Mouse (Mus musculus) central nervous system, embryonic 14 days (tissue): ENCODE results near the gene Vmn1r22. TPM values are rescaled to one million over a fixed set of nuclear protein-coding genes. Genes with fewer than 3 reads are reported as not detected.

Experiments used
- polyA plus RNA-seq: library from polyadenylated mRNA; depleted of rRNA; stranded (reverse); fragments of >200 nt; gene quantifications from 2 replicates; pipeline ENCODE4 v1.2.3, GENCODE M21; 2012; rRNA removed

Vmn1r22 gene
- not detected in 2 replicates for polyA plus RNA-seq

DNA sequence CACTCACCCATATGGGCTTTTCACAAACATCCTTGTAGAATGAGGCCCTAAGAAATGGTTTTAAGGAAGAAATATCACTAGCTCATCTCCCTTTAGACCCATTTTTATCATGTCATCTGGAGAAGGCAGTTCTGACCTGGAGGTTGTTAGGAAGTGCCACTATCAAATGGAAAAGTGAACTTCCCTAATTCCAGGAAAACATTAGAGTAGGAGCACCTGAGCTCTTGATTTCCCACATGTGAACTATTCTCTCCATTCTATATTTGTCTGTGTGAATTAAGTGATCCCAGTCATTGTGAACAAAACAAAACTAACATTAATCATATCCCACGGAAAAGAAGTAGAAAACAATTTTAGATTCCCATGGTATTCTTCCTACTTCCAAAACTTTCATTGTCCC, at the start of gene Vmn1r22:
TSS of gene Vmn1r22 (minus strand) at position 101 of the 400 bp plus-strand sequence.

DNA sequence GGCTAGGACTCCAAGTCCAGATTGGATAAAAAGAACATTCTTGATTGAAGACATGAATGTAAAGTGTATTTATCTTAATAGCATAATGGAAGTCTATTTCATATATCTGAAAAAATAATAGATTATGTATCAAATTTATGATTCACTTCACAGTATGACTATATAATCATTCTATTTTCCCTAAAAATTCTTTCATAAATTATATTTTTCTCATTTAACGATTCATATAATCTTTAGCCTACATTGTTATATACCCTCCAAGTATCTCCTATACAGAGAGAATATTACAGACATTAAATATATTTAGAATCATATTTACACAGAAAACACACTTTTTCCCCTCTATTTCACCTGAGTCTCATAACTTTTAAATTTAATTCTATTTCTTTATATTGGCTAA, 18.9 kb upstream of the Vmn1r22 start, which contains the start of gene Vmn1r23:
TSS of gene Vmn1r23 (minus strand) at position 101 of the 400 bp plus-strand sequence.

DNA sequence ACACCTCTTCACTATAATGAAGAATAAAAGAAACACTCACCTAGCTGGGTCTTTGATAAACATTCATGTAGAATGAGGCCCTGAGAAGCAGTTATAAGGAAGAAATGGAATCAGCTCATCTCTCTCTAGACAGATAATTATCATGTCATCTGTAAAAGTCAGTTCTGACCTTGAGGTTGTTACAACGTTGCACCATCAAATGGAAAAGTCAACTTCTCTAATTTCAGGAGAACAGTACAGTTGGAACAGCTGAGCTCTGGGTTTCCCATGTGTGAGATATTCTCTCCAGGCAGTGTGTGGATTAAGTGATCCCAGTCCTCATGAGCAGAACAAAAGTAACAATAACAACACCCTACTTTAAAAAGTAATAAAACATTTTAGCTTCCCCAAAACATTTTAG, 57.5 kb downstream of the Vmn1r22 start, which contains the start of gene Vmn1r21:
TSS of gene Vmn1r21 (minus strand) at position 58 of the 400 bp plus-strand sequence.

Other genes with a start within 250 kb of the Vmn1r22 start
- gene Pyurf, start 215.9 kb downstream of the Vmn1r22 start, polyA plus RNA-seq, result 11.0 TPM in 2 replicates
- 48.2 and 51.6 TPM in 2 replicates for gene Lancl2, start 205.5 kb downstream of the Vmn1r22 start, polyA plus RNA-seq
- 143 and 148 TPM in 2 replicates for gene Vopp1, start 82.9 kb downstream of the Vmn1r22 start, polyA plus RNA-seq
- not detected in 2 replicates for gene Vmn1r21, start 57.7 kb downstream of the Vmn1r22 start, polyA plus RNA-seq
- gene Vmn1r23, start 18.8 kb upstream of the Vmn1r22 start, polyA plus RNA-seq, result not detected in 2 replicates
- not detected in 2 replicates for gene Vmn1r24, start 53.5 kb upstream of the Vmn1r22 start, polyA plus RNA-seq
- not detected in 2 replicates for gene Vmn1r25, start 72.8 kb upstream of the Vmn1r22 start, polyA plus RNA-seq
- gene Vmn1r26, start 107.1 kb upstream of the Vmn1r22 start, polyA plus RNA-seq, result not detected in 2 replicates